Mouse (Mus musculus) CD8-positive naive resting alpha-beta T cell, adult 57 days (primary cell): Measurements from ENCODE around the gene Gm9602. TPM values are rescaled to one million over a fixed set of nuclear protein-coding genes. Genes with fewer than 3 reads are reported as not detected.

ENCODE experiments used
- total RNA-seq: library from RNA; stranded (reverse); gene quantifications from one replicate; pipeline ENCODE4 v1.2.4, GENCODE M21; 2023

Gm9602 gene
- not detected for total RNA-seq

GRCm38 (mm10) chr14:4776037-4776436, at the start of gene Gm9602:
TSS of gene Gm9602 (plus strand) at chr14:4776337.

Other genes with a start within 250 kb of the Gm9602 start
- gene Gm3047, start 220.9 kb upstream of the Gm9602 start, total RNA-seq, result not detected
- gene Gm8159, start 144.0 kb upstream of the Gm9602 start, total RNA-seq, result not detected
- 0.34 TPM for gene Gm3239, start 112.1 kb upstream of the Gm9602 start, total RNA-seq
- gene Gm7876, start 67.1 kb upstream of the Gm9602 start, total RNA-seq, result not detected
- not detected for gene Gm3252, start 49.6 kb upstream of the Gm9602 start, total RNA-seq
- gene Gm3269, start 61.8 kb downstream of the Gm9602 start, total RNA-seq, result not detected
- gene Gm3264, start 79.2 kb downstream of the Gm9602 start, total RNA-seq, result not detected
- gene Gm3278, start 116.1 kb downstream of the Gm9602 start, total RNA-seq, result not detected
- not detected for gene Gm8297, start 207.6 kb downstream of the Gm9602 start, total RNA-seq
- not detected for gene Gm3298, start 239.6 kb downstream of the Gm9602 start, total RNA-seq